Mouse (Mus musculus): ENCODE results near the gene Ccer2. TPM values are rescaled to one million over a fixed set of nuclear protein-coding genes. Genes with fewer than 3 reads are reported as not detected.

The Ccer2 gene
- polyA plus RNA-seq, 1 experiment from 2014 or later, result not detected

DNA sequence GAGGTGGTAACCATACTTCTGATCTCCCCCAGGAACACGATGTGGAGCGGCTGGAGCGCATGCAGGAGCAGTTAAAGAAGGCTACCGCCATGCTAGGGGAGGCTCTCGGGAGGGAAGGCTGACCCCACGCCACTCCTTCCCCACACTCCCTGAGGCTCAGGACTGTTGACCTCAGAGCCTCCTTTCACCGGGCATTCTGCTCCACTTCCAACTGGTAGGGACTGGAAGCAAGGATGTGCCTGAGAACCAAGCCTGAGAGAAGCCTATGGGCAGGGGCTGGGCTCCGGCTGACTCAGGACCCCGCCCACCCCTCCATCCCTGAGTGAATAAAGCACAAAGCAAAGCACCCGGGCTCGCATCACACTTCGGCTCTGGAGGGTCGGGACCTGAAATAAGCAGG is 2.6 kb downstream of the Ccer2 start:
- WGBS, result 77% methylated on average over 13 of the region's 13 CpGs
- Histone ChIP-seq H3K4me1 (peaks cover 4% of the 10 kb centered on the region; the same call in 1 of the 2 replicates), H3K9ac (no peak overlapping the region), H3K27me3 (replicated peaks) (peaks cover 30% of the 10 kb centered on the region), H3K9me3 (no peaks in the 10 kb centered on the region), H3K36me3 (peaks cover 47% of the 10 kb centered on the region), H3K4me3 (no peak overlapping the region), H3K4me2 (no peak overlapping the region), H3K27ac (replicated peaks) (no peak overlapping the region)
- no peak for ATAC-seq (ENCODE audit: extremely low read depth, insufficient number of reproducible peaks, low FRiP score, low TSS enrichment)

DNA sequence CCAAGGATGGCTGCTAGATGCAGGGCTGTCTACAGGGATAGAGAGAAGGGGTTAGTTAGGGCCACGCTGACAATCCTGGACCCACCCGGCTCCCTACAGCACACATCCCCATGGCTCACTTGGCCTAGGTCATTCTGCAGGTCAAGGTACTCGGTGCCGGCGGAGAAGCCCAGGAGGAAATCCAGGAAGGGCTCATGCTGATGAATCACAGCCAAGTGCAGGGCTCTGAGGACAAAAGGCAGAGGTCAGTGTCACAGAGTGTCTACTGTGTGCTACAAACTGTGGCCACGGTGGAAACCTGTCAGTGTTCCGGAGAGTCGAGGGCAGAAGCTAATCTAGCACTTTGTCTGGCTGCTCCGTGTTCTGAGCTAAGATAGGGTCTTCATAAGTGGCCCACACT is 5.9 kb downstream of the Ccer2 start:
- 77% methylated on average over 9 of the region's 9 CpGs for WGBS
- no peak overlapping the region for H3K4me3 ChIP-seq
- peaks cover 10% of the 10 kb centered on the region for H3K27me3 ChIP-seq (replicated peaks)

DNA sequence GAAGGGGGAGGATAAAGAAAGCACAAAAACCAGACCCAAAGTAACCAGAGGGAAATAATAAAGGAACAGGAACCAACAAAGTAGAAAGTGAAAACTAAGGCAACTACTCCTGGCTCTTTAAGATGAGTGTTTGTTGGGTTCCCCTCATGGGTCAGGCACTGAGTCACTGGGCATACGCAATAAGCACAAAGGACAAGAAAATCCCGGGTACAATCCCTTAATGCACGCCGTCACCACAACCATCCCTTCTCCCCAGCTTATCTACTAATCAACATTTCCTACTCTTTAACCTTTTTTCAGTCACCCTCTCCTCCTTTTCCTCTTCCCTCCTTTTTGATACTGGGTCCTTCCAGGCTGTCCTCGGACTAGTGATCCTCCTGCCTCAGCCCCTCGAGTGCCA is 9.2 kb downstream of the Ccer2 start:
- H3K36me3 ChIP-seq, result peaks cover 21% of the 10 kb centered on the region
- H3K4me1 ChIP-seq, result peaks cover 18% of the 10 kb centered on the region
- peak overlapping the region; percentile 86 for H3K4me3 ChIP-seq
- peak overlapping the region; percentile 85 for H3K9ac ChIP-seq
- H3K27ac ChIP-seq (replicated peaks), result no peak overlapping the region
- no peaks in the 10 kb centered on the region for H3K9me3 ChIP-seq
- H3K27me3 ChIP-seq (replicated peaks), result no peaks in the 10 kb centered on the region
- no peak for ATAC-seq (ENCODE audit: extremely low read depth, insufficient number of reproducible peaks, low FRiP score, low TSS enrichment)
- 76% methylated on average over 6 of the region's 6 CpGs for WGBS
- H3K4me2 ChIP-seq, result peak overlapping the region; percentile 80

More for the DNA sequence above, 5.9 kb downstream of the Ccer2 start:
- Histone ChIP-seq H3K4me2 (no peak overlapping the region), H3K27ac (replicated peaks) (no peak overlapping the region), H3K4me1 (peaks cover 7% of the 10 kb centered on the region), H3K36me3 (peaks cover 43% of the 10 kb centered on the region), H3K9me3 (no peaks in the 10 kb centered on the region), H3K9ac (no peak overlapping the region)
- no peak for ATAC-seq (ENCODE audit: extremely low read depth, insufficient number of reproducible peaks, low FRiP score, low TSS enrichment)

DNA sequence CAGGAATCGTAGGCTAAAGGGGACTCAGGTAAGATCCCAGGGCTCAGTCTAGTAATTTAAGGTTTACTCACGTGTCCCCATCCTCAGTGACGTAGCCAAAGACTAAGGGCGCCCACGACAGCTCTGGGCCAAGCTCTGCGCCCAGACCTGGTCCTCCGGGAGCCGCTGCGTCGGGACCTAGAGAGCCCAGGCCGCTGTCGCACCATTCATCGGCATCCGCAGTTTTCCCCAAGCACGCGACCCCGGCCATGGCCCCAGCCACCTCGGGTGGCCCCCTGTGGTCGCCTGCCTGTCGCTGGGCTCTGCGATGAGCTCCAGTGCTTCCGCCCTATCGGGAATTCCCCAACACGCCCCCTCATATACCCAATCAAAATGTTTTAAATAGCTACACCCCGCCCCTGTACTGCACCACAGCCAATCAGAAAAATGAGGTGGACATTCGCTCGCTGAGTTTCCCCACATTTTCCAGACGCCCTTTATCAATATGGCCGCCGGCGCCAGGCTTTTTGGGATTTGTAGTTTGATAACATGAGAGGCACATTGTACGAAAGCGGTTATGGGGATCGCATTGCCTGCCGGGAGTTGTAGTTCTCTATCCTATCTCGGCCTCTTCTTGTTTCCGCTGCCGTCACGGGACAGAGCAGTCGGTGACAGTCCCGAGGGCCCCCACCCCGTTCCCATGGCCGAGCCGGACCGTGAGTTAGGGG is 10.4 kb downstream of the Ccer2 start, which contains the start of gene Sirt2:
Sirt2 (plus strand) TSS at position 563 of the 707 bp plus-strand sequence.
- H3K36me3 ChIP-seq, result peaks cover 10% of the 10 kb centered on the region
- peak within 1 kb of the TSS; percentile 92 for H3K9ac ChIP-seq
- ATAC-seq (ENCODE audit: extremely low read depth, insufficient number of reproducible peaks, low FRiP score, low TSS enrichment), result peak; percentile 94
- H3K4me3 ChIP-seq, result peak within 1 kb of the TSS; percentile 86
- H3K4me2 ChIP-seq, result peak within 1 kb of the TSS; percentile 80
- WGBS, result 0% methylated on average over 45 of the region's 45 CpGs
- H3K27ac ChIP-seq (replicated peaks), result 0 out of 2 replicates have a peak within 1 kb of the TSS, but pooled peaks have one; percentile 24
- peaks cover 18% of the 10 kb centered on the region for H3K4me1 ChIP-seq
- no peaks in the 10 kb centered on the region for H3K9me3 ChIP-seq
- H3K27me3 ChIP-seq (replicated peaks), result no peaks in the 10 kb centered on the region

- no peak for ATAC-seq (ENCODE audit: extremely low read depth, insufficient number of reproducible peaks, low FRiP score, low TSS enrichment)
- WGBS, result 5% methylated on average over 14 of the region's 14 CpGs
- H3K9ac ChIP-seq, result peak overlapping the region; percentile 92
- peak overlapping the region; percentile 80 for H3K4me2 ChIP-seq
- H3K36me3 ChIP-seq, result peaks cover 6% of the 10 kb centered on the region
- H3K27ac ChIP-seq (replicated peaks), result no peak overlapping the region
- H3K27me3 ChIP-seq (replicated peaks), result no peaks in the 10 kb centered on the region
- peaks cover 18% of the 10 kb centered on the region for H3K4me1 ChIP-seq
- no peaks in the 10 kb centered on the region for H3K9me3 ChIP-seq
- H3K4me3 ChIP-seq, result peak overlapping the region; percentile 86
These were observed 10.9 kb downstream of the Ccer2 start for GRCm38 (mm10) chr7:28766910-28767309.

GRCm38 (mm10) chr7:28767462-28767965 is 11.5 kb downstream of the Ccer2 start, which contains the start of gene Nfkbib:
TSS of gene Nfkbib (minus strand) at chr7:28767512.
- H3K4me3 ChIP-seq, result peak within 1 kb of the TSS; percentile 86
- H3K27me3 ChIP-seq (replicated peaks), result no peaks in the 10 kb centered on the region
- peaks cover 19% of the 10 kb centered on the region for H3K4me1 ChIP-seq
- peak within 1 kb of the TSS; percentile 80 for H3K4me2 ChIP-seq
- peak within 1 kb of the TSS; percentile 92 for H3K9ac ChIP-seq
- H3K27ac ChIP-seq (replicated peaks), result no peak within 1 kb of the TSS
- 60% methylated on average over 7 of the region's 7 CpGs for WGBS
- no peak for ATAC-seq (ENCODE audit: extremely low read depth, insufficient number of reproducible peaks, low FRiP score, low TSS enrichment)
- H3K36me3 ChIP-seq, result peaks cover 8% of the 10 kb centered on the region; the same call in 1 of the 2 replicates
- H3K9me3 ChIP-seq, result no peaks in the 10 kb centered on the region

DNA sequence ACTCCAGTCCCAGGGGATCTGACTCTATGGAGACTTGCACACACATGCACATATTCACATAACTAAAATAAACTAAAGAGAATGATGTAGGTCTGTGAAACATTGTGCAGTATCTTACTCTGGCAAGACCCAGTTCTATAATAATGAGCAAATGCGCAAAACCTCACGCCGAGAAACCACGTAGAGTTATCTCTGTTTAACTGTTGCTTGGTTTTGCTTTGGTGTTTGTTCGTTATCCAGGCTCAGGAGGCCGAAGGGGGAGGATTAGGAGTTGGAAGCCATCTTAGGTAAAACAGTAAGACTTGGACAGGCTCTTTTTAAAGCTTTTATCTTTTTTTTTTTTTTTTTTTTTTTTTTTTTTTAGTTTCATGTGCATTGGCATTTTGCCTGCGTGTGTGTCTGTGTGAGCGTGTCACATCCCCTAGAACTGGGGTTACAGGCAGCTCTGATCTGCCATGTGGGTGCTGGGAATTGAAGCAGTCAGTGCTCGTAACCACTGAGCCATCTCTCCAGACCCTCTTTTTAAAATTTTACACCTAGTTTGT is 13.5 kb downstream of the Ccer2 start:
- Histone ChIP-seq H3K4me1 (peaks cover 26% of the 10 kb centered on the region), H3K9me3 (no peaks in the 10 kb centered on the region), H3K36me3 (peaks cover 11% of the 10 kb centered on the region; the same call in 1 of the 2 replicates), H3K4me2 (no peak overlapping the region), H3K27me3 (replicated peaks) (no peaks in the 10 kb centered on the region), H3K4me3 (no peak overlapping the region), H3K27ac (replicated peaks) (no peak overlapping the region), H3K9ac (no peak overlapping the region)
- WGBS, result 89% methylated on average over 9 of the region's 9 CpGs
- no peak for ATAC-seq (ENCODE audit: extremely low read depth, insufficient number of reproducible peaks, low FRiP score, low TSS enrichment)

- H3K27ac ChIP-seq (replicated peaks), result no peak overlapping the region
- peaks cover 18% of the 10 kb centered on the region for H3K36me3 ChIP-seq
- no peaks in the 10 kb centered on the region for H3K9me3 ChIP-seq
- 61% methylated on average over 3 of the region's 3 CpGs for WGBS
- no peak overlapping the region for H3K4me3 ChIP-seq
- peaks cover 25% of the 10 kb centered on the region for H3K4me1 ChIP-seq
- ATAC-seq (ENCODE audit: extremely low read depth, insufficient number of reproducible peaks, low FRiP score, low TSS enrichment), result no peak
- no peaks in the 10 kb centered on the region for H3K27me3 ChIP-seq (replicated peaks)
- no peak overlapping the region for H3K4me2 ChIP-seq
- H3K9ac ChIP-seq, result no peak overlapping the region
These were observed 14.3 kb downstream of the Ccer2 start for GRCm38 (mm10) chr7:28770309-28770708.

DNA sequence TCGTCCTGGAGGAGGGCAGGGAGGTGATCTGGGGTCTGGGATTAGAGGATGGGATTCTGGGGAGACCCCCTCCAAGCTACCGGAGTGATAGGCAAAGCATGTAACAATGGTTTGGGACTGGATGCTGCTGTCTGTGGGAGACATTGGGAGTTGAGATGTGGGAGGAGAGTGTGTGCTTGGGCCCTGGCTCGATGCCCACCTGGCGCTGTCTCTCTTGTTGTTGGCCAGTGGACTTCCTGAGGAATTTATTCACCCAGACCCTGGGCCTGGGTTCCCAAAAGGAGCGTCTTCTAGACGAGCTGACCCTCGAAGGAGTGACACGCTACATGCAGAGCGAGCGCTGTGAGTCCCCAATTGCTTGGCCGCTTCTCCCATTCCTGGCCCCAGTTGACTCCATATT is 15.9 kb downstream of the Ccer2 start:
- ATAC-seq (ENCODE audit: extremely low read depth, insufficient number of reproducible peaks, low FRiP score, low TSS enrichment), result no peak
- H3K9me3 ChIP-seq, result no peaks in the 10 kb centered on the region
- WGBS, result 85% methylated on average over 11 of the region's 11 CpGs

GRCm38 (mm10) chr7:28773163-28773562 is 17.2 kb downstream of the Ccer2 start:
- Histone ChIP-seq H3K4me2 (no peak overlapping the region), H3K4me3 (no peak overlapping the region), H3K36me3 (peaks cover 33% of the 10 kb centered on the region), H3K27me3 (replicated peaks) (no peaks in the 10 kb centered on the region), H3K4me1 (peaks cover 8% of the 10 kb centered on the region), H3K27ac (replicated peaks) (0 out of 2 replicates have a peak overlapping the region, but pooled peaks have one; percentile 8), H3K9me3 (no peaks in the 10 kb centered on the region), H3K9ac (0 out of 2 replicates have a peak overlapping the region, but pooled peaks have one; percentile 40)
- no peak for ATAC-seq (ENCODE audit: extremely low read depth, insufficient number of reproducible peaks, low FRiP score, low TSS enrichment)
- 58% methylated on average over 3 of the region's 3 CpGs for WGBS

More for the DNA sequence above, 15.9 kb downstream of the Ccer2 start:
- H3K4me1 ChIP-seq, result peaks cover 18% of the 10 kb centered on the region
- H3K9ac ChIP-seq, result no peak overlapping the region
- H3K4me2 ChIP-seq, result no peak overlapping the region
- peaks cover 28% of the 10 kb centered on the region for H3K36me3 ChIP-seq
- H3K4me3 ChIP-seq, result no peak overlapping the region
- H3K27ac ChIP-seq (replicated peaks), result no peak overlapping the region
- no peaks in the 10 kb centered on the region for H3K27me3 ChIP-seq (replicated peaks)

DNA sequence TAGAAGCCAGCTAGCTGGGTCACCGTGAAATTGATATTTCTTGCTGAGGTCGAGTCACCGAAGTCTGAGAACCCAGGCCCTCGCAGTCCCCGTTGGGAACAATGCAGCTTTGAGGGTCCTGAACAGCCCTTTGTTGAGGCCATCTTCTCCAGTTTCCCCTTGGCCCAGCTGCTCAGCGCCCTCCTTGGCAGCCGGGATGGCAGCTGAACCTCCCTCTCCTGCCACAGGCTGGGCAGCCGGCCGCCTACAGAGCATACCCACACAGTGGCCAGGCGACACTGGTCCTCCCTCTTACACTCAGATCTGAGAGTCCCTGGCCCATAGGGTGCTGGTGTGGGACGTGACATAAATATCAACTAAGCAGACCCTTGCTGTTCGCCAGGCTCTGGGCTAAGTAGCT is 18.2 kb downstream of the Ccer2 start:
- peaks cover 33% of the 10 kb centered on the region for H3K36me3 ChIP-seq
- no peak overlapping the region for H3K9ac ChIP-seq
- no peaks in the 10 kb centered on the region for H3K27me3 ChIP-seq (replicated peaks)
- no peak for ATAC-seq (ENCODE audit: extremely low read depth, insufficient number of reproducible peaks, low FRiP score, low TSS enrichment)
- no peaks in the 10 kb centered on the region for H3K9me3 ChIP-seq
- 81% methylated on average over 12 of the region's 12 CpGs for WGBS
- no peak overlapping the region for H3K27ac ChIP-seq (replicated peaks)
- peaks cover 8% of the 10 kb centered on the region for H3K4me1 ChIP-seq
- H3K4me2 ChIP-seq, result no peak overlapping the region
- H3K4me3 ChIP-seq, result no peak overlapping the region

Data from heart, embryonic 13.5 days (tissue).